Mouse (Mus musculus) T-cell, adult 2 months (primary cell): ENCODE results near the gene Xndc1.
"Not testable (repeated sequence)": the region's sequence is repeated elsewhere in the genome, so short reads cannot be mapped to it uniquely, and the experiment has no call there.

Experiments
- DNase-seq: peaks from one replicate; pipeline ENCODE4 v3.0.0; 2022; ENCODE audit warnings: low spot score

The Xndc1 gene

DNA sequence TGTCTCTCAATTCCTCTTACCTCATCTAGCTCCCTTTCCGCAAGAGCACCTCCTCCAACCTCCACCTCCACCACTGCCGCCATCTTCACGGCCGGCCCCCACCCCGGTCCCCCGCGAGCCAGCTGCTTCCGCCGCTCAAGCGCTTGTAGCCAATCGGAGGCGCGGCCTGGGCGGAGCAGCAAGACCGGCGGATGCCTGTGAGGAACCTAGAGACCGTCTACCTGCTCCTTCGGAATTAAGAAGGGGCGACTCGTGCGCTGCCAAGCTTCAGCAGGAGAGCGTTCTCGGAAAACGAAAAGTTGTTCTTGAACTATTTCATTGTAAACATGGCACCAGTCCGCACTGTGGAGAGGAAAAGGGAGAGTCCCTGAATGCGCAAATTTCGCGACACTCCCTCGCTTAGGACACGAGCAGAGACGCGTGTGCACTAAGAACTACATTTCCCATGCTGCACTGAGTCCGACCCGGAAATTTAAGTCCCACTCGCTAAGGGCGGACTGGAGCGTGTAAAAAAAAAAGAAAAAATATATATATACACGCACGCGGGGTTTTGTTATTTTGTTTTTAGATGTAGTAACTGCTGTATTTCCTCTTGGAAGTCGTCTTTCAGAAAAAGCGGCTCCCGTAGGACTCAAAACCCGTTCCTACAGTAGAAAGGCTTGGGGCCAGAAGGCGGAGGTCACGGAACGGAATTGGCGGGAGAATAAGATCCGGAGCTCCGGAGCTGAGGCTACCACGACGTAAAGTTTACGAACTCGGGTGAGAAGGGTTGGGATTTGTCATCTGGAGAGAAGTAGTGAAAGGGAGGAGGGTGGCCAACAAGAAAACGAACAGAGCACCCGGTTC, at the start of gene Xndc1, which contains the start of the genes Rnf121 and Xntrpc:
TSS of gene Xndc1 (plus strand) at position 466 of the 846 bp plus-strand sequence.
TSS of gene Rnf121 (minus strand) at position 424 of the 846 bp plus-strand sequence.
TSS of gene Xntrpc (plus strand) at position 668 of the 846 bp plus-strand sequence.
- DNase-seq = peak; percentile 94

GRCm38 (mm10) chr7:102016936-102017335, 48.4 kb upstream of the Xndc1 start:
- DNase-seq = no peak

- no peak for DNase-seq
Observed at GRCm38 (mm10) chr7:102017452-102017851, 47.9 kb upstream of the Xndc1 start.

GRCm38 (mm10) chr7:102018034-102018433, 47.3 kb upstream of the Xndc1 start:
- no peak for DNase-seq

DNA sequence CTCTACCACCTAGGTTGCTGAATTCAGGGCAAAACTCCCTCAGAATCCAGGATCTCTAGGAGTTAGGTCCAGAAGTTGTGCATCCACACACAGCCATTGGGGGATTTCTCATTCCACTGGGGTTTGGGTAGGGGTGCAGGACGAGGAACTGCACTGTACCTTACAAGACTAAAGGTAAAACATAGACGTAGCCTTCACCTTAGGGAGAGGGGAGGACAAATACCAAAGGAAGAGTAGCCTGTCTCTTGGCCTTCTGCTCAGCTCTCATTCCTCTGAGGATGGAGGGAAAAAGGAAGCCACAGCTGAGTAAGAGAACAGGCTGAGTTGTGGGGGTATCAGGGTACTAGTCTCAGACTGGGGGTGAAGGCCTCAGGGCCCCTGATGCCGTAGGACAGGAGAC, 46.7 kb upstream of the Xndc1 start, which contains the start of gene Il18bp:
TSS of gene Il18bp (minus strand) at position 101 of the 400 bp plus-strand sequence.
- no peak for DNase-seq

- DNase-seq = no peak
Observed at GRCm38 (mm10) chr7:102019362-102019761, 45.9 kb upstream of the Xndc1 start.

- not testable (repeated sequence) for DNase-seq
Observed at GRCm38 (mm10) chr7:102020934-102021333, 44.4 kb upstream of the Xndc1 start.

DNA sequence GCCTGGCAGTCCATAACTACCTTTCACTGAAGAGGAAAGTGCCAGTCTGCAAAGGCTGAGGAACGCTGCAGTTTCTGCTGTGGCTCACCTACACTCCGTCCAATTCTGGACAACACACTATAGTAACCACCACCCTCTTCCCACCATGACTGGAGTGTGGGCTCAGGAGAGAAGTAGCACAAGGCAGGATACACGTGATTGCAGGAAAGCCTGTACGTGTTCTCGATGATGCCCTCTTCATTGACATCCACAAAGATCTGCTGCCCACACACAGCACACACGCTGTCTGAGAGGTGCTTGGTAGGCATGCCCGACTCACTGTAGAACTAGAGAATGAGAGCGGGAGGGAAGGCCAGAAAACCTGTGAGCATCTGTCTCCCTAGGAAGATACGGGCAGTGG, 41.5 kb upstream of the Xndc1 start:
- no peak for DNase-seq

- no peak for DNase-seq
Observed at GRCm38 (mm10) chr7:102025187-102026119, 39.9 kb upstream of the Xndc1 start.

DNA sequence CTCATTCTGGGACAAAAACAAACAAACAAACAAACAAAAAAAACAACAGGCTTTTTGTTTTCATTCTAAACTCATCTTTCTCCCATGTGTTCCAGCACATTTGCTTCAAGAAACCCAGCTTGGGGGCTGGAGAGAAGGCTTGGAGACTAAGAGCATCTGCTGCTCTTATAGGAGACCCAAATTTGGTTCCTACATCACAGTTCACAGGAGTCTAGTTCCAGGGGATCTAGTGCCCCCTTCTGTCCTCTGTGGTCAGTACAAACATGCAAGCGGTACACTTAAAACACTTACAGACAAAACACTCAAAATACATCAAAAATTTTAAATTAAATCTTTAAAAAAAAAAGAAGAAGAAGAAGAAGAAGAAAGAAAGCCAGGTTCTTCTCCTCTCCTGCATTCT, 30.4 kb upstream of the Xndc1 start:
- no peak for DNase-seq

GRCm38 (mm10) chr7:102035534-102035933, 29.8 kb upstream of the Xndc1 start:
- no peak for DNase-seq

GRCm38 (mm10) chr7:102037318-102037717, 28.0 kb upstream of the Xndc1 start:
- no peak for DNase-seq

GRCm38 (mm10) chr7:102042314-102042713, 23.0 kb upstream of the Xndc1 start:
- DNase-seq = no peak

DNA sequence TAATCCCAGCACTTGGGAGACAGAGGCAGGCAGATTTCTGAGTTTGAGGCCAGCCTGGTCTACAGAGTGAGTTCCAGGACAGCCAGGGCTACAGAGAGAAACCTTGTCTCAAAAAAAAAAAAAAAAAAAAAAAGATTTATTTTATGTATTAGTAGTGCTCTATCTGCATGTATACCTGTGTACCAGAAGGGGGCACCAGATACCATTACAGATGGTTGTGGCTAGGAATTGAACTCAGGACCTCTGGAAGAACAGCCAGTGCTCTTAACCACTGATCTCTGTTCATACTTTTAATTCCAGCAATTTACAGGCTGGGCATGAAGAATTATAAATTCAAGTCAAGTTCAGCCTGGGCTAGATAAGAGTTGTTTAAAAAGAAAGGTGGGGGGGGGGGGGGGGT, 16.8 kb upstream of the Xndc1 start:
- DNase-seq = peak; percentile 11

DNA sequence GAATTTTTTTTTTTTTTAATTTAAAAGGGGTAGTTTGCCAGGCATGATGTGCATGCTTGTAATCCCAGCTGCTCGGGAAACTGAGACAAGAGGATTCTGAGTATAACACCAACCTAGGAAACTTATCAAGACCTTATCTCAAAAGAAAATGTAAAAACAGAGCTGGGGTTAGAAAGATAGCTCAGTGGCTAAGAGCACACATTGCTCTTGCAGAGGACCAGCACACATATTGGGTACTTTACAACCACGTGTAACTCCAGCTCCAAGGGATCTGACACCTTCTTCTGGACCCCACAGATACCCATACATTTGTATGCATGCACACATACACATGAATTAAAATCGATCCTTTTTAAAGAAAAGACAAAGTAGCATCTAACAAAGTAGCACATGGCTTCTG, 4.0 kb upstream of the Xndc1 start:
- DNase-seq = no peak

DNA sequence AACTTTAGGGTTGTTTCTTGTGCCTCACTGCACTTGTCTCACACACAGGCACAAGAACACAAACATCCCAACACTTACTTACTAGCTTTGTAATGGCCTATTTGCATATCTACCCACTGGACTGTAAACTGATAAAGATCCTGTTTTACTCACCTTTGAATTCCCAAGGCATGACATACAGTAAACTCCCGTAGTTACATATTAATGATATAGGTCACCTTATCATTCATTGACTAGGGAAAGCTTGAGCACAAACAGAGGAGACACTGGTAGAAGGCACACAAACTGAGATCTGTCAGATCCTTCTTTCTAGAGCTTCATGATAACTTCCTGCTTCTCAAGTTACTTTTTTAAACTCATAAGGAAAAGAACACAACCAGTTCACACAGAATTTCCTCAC, 3.1 kb upstream of the Xndc1 start:
- DNase-seq = no peak

DNA sequence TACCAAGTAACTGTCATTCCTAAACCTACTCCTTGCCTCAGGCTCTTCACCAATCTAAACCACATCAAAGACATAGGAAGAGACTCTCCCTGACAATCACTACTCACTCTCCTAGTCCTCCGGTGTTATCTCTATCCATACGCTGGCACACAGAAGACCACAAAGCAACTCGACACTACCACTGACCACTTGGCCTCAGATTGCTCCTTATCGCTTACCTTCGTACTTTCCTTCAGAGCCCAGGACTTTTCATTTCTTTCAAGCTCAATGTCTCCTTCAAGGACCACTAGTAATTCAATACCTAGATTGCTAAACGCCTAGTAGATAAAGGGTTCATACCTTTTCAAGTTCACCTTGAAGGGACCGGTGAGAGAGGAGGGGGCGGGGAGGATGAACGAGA, 1.4 kb upstream of the Xndc1 start:
- no peak for DNase-seq

GRCm38 (mm10) chr7:102064655-102065045, 661 bp upstream of the Xndc1 start:
- no peak for DNase-seq

DNA sequence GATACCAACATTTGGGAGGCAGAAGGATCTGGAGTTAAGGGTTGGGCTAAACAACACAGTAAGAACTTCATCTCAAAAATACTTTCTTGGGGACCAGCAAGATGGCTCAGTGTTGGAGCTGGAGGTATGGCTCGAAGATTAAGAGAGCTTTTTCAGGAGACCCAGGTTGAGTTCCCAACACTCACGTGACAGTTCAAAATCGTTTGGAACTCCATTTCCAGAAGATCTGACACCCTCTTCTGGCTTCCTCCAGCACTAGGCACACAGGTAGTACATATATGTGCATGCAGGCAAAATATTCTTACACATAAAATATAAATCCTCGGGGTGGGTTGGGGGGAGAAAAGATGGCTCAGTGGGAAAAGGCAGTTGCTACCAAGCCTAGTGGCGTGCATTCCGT, 1.1 kb downstream of the Xndc1 start:
- no peak for DNase-seq

DNA sequence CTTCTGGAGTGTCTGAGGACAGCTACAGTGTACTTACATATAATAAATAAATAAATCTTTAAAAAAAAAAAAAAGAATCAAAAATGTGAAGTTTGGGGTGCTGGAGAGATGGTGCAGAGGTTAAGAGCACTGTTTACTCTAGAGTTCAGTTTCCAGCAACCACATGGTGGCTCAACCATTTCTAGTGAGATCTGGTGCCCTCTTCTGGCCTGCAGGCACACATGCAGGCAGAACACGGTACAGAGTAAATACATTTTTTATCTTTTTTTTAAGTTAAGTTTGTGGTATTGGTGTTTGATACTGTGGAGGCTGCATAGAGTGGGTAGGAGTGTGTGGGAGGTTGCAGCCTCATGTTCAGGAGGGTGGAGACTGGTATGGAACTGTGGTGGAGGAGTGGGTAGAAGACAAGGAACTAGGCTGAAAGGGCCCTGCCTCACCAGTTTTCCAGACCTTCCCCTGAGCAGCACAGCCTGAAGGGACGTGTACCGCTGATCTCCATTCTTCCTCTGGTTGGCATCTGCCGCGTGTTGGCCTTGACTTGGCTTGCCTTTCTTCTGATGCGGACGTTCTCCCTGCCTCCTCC, 11.5 kb downstream of the Xndc1 start:
- peak; percentile 49 for DNase-seq

DNA sequence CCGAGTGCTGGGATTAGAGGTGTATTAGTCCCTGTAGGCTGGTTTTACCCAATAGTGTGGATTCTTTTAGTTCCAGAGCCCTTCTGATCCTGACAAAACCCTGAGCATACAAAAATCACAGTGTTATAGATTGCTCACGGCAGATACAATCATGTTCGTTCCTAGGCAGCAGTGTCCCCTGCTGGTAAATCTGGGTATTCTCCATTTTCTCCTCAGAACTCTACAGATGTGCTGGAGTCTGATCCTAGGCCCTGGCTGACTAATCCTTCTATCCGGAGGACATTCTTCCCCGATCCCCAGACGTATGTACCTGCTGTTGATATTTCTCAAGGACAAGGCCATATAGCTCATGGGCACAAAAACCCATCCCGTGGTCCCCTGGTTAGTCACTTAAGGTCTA, 13.2 kb downstream of the Xndc1 start:
- DNase-seq = no peak

DNA sequence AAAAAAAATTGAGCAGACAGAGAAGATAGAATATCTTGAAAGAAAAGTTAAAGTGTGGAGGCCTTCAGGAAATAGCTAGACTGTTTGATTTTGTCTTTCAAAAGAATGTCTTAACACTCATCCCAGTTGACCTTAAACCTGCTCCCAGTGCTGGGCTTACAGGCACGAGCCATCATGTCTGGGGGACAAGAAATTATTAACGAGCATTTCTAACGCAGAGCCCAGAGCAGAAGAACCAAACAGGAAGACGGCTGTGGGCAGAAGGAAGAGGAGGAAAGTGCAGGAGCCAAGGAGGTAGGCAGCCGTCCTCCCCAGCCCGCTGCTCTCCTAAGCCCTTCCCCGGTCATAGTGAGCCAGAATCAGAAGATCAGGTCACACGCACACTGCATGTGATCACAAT, 15.0 kb downstream of the Xndc1 start:
- no peak for DNase-seq
